Mouse (Mus musculus) layer of hippocampus, adult 2 months (tissue): ENCODE data around the gene Erc2. TPM values are rescaled to one million over a fixed set of nuclear protein-coding genes. Genes with fewer than 3 reads are reported as not detected.
A peak's percentile ranks its signal among the peaks of the same experiment; 100 is the strongest.

ENCODE experiments used
- DNase-seq, 2 experiments: peaks; one replicate each; pipeline ENCODE4 v3.0.0; 2022; ENCODE audit warnings: low spot score in 2 of 2
- H3K27ac ChIP-seq: fragments of 200-600 bp; 2 replicates; pipeline ENCODE4 v1.8.1; 2022
- H3K4me3 ChIP-seq: fragments of 200-600 bp; 2 replicates; pipeline ENCODE4 v1.8.1; 2022; ENCODE audit warnings: mild to moderate bottlenecking
- CTCF ChIP-seq: fragments of 200-600 bp; conservative IDR thresholded peaks from 2 replicates; pipeline ENCODE4 v1.8.1; 2022; ENCODE audit warnings: antibody characterized with exemption, mild to moderate bottlenecking, moderate library complexity
- total RNA-seq, 2 experiments: library from RNA; stranded (reverse); gene quantifications; 2 replicates each; pipeline ENCODE4 v1.2.3; 2021

The Erc2 gene
- total RNA-seq, 2 experiments from 2014 or later: 236 to 244 TPM

GRCm38 (mm10) chr14:28409390-28409789 is 787.2 kb downstream of the Erc2 start:
- no peak overlapping the region for H3K4me3 ChIP-seq
- DNase-seq: no peak
- TF ChIP-seq CTCF: no peak
- H3K27ac ChIP-seq: no peak overlapping the region

GRCm38 (mm10) chr14:28409796-28410347 is 787.6 kb downstream of the Erc2 start:
- TF ChIP-seq CTCF: no peak
- H3K27ac ChIP-seq: no peak overlapping the region
- H3K4me3 ChIP-seq: no peak overlapping the region
- no peak for DNase-seq

GRCm38 (mm10) chr14:28410789-28411225 is 788.6 kb downstream of the Erc2 start:
- no peak for DNase-seq
- no peak overlapping the region for H3K4me3 ChIP-seq
- TF ChIP-seq CTCF: no peak
- H3K27ac ChIP-seq: peak overlapping the region; percentile 8; the same call in 1 of the 2 replicates

GRCm38 (mm10) chr14:28412252-28412995 is 790.2 kb downstream of the Erc2 start:
- H3K4me3 ChIP-seq: no peak overlapping the region
- no peak for DNase-seq
- TF ChIP-seq CTCF: no peak
- H3K27ac ChIP-seq: no peak overlapping the region

- Histone ChIP-seq H3K27ac (no peak overlapping the region), H3K4me3 (no peak overlapping the region)
- no peak for DNase-seq
- no peak for TF ChIP-seq CTCF
These were observed 791.3 kb downstream of the Erc2 start for GRCm38 (mm10) chr14:28413516-28413915.

GRCm38 (mm10) chr14:28417019-28417418 is 794.8 kb downstream of the Erc2 start:
- no peak for TF ChIP-seq CTCF

GRCm38 (mm10) chr14:28418497-28418896 is 796.3 kb downstream of the Erc2 start:
- TF ChIP-seq CTCF: no peak
- no peak for DNase-seq
- Histone ChIP-seq H3K27ac (no peak overlapping the region; the same call in 1 of the 2 replicates), H3K4me3 (no peak overlapping the region)

More at GRCm38 (mm10) chr14:28417019-28417418, 794.8 kb downstream of the Erc2 start:
- DNase-seq: no peak
- H3K27ac ChIP-seq: 0 out of 2 replicates have a peak overlapping the region, but pooled peaks have one; percentile 18
- H3K4me3 ChIP-seq: no peak overlapping the region

GRCm38 (mm10) chr14:28419188-28419587 is 797.0 kb downstream of the Erc2 start:
- no peak for DNase-seq
- Histone ChIP-seq H3K27ac (no peak overlapping the region), H3K4me3 (no peak overlapping the region)
- no peak for TF ChIP-seq CTCF

GRCm38 (mm10) chr14:28420596-28420995 is 798.4 kb downstream of the Erc2 start:
- H3K27ac ChIP-seq: no peak overlapping the region
- no peak overlapping the region for H3K4me3 ChIP-seq
- TF ChIP-seq CTCF: no peak
- no peak for DNase-seq

- TF ChIP-seq CTCF: no peak
- Histone ChIP-seq H3K4me3 (no peak overlapping the region), H3K27ac (no peak overlapping the region)
- DNase-seq: no peak
These were observed 804.4 kb downstream of the Erc2 start for GRCm38 (mm10) chr14:28426610-28427009.

- no peak overlapping the region for H3K27ac ChIP-seq
- no peak for DNase-seq
- no peak for TF ChIP-seq CTCF
- H3K4me3 ChIP-seq: no peak overlapping the region
These were observed 809.6 kb downstream of the Erc2 start for GRCm38 (mm10) chr14:28431703-28432309.

GRCm38 (mm10) chr14:28434996-28435395 is 812.8 kb downstream of the Erc2 start:
- TF ChIP-seq CTCF: no peak
- DNase-seq: no peak
- no peak overlapping the region for H3K27ac ChIP-seq
- H3K4me3 ChIP-seq: no peak overlapping the region

GRCm38 (mm10) chr14:28439171-28439570 is 816.9 kb downstream of the Erc2 start:
- TF ChIP-seq CTCF: no peak
- Histone ChIP-seq H3K27ac (no peak overlapping the region), H3K4me3 (no peak overlapping the region)
- no peak for DNase-seq
